Mouse (Mus musculus) forebrain, embryonic 13.5 days (tissue): ENCODE data around the gene Ush2a. TPM values are rescaled to one million over a fixed set of nuclear protein-coding genes. Genes with fewer than 3 reads are reported as not detected.

Source experiments
- ATAC-seq: fragments of 200-750 bp; cut with Nextera tagmentation; 2 replicates; pipeline ENCODE4 v1.8.0; 2017
- H3K27ac ChIP-seq: fragments of 300-500 bp; sonication (generic); 2 replicates; pipeline ENCODE4 v1.5.1; 2015; ENCODE audit warnings: inconsistent platforms, mild to moderate bottlenecking, moderate library complexity
- H3K27me3 ChIP-seq: fragments of 300-500 bp; sonication (generic); 2 replicates; pipeline ENCODE4 v1.6.1; 2015; ENCODE audit warnings: mild to moderate bottlenecking, inconsistent platforms
- H3K36me3 ChIP-seq: fragments of 300-500 bp; sonication (generic); 2 replicates; pipeline ENCODE4 v1.6.1; 2015; ENCODE audit warnings: mild to moderate bottlenecking, inconsistent platforms; ENCODE audit not compliant: poor library complexity, severe bottlenecking
- H3K4me1 ChIP-seq: fragments of 300-500 bp; sonication (generic); 2 replicates; pipeline ENCODE4 v1.6.1; 2015; ENCODE audit warnings: inconsistent platforms
- H3K4me2 ChIP-seq: fragments of 300-500 bp; sonication (generic); 2 replicates; pipeline ENCODE4 v1.6.1; 2015; ENCODE audit warnings: inconsistent platforms, mild to moderate bottlenecking, moderate library complexity
- H3K4me3 ChIP-seq: fragments of 300-500 bp; sonication (generic); 2 replicates; pipeline ENCODE4 v1.5.1; 2015; ENCODE audit warnings: mild to moderate bottlenecking, inconsistent platforms
- H3K9ac ChIP-seq: fragments of 300-500 bp; sonication (generic); 2 replicates; pipeline ENCODE4 v1.6.1; 2015; ENCODE audit warnings: mild to moderate bottlenecking, inconsistent platforms
- H3K9me3 ChIP-seq: fragments of 300-500 bp; sonication (generic); replicated peaks from 2 replicates; pipeline ENCODE4 v1.6.1; 2016; ENCODE audit warnings: inconsistent platforms
- WGBS: fragments of 180-500 bp; shearing (Covaris S2); methylation state at CpG from one replicate; pipeline ENCODE4 v1.1.7; 2015; 5-methylcytosine and 5-hydroxymethylcytosine counted together
- polyA plus RNA-seq: library from polyadenylated mRNA; unstranded; fragments of >200 nt; fragmentation: Nextera tagmentation; extraction: Ambion mirVana; gene quantifications from 2 replicates; pipeline ENCODE4 v1.2.1, GENCODE M21; 2015

Ush2a gene
- polyA plus RNA-seq, 1 experiment from 2014 or later = 0.05 TPM

DNA sequence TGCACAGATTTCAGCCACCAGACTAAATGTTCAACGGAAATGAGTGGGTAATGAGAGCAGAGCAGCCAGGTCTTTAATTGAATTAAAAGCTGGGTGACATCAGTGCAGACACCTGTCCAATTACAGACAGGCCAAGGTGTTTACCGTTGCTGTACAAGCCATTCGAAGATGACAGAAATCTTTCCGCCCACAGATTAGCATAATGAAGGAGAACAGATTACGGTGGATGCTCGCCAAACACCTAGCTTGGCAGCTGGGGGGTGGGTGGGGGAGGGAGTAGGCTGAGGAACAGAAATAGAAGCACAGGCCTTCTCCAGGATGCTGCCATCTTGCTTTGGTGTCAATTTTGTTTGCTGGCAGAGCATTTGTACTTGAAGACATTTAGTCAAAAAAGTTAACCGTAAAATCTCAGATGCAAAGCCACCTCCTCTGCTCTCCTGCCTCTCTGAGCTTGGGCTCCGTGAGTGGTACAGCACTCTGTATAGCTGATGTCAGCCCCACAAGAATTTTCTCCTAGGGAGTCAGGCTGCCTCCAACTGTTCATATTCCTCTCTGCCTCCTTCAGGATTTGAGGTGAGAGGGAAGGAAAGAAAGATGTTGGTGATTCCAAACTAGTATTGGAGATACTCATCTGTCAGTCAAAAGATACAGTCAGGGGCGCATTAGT is 306.6 kb downstream of the Ush2a start:
- Histone ChIP-seq H3K27me3 (no peaks in the 10 kb centered on the region), H3K27ac (peak overlapping the region; percentile 35; the same call in 1 of the 2 replicates), H3K36me3 (no peaks in the 10 kb centered on the region), H3K9ac (no peak overlapping the region), H3K9me3 (no peaks in the 10 kb centered on the region), H3K4me1 (peaks cover 14% of the 10 kb centered on the region), H3K4me3 (no peak overlapping the region), H3K4me2 (no peak overlapping the region)
- WGBS = 50% methylated on average over 9 of the region's 9 CpGs
- ATAC-seq = peak; percentile 79

- H3K27ac ChIP-seq = no peak overlapping the region
- ATAC-seq = peak; percentile 27; the same call in 1 of the 2 replicates
- H3K36me3 ChIP-seq = no peaks in the 10 kb centered on the region
- H3K27me3 ChIP-seq = no peaks in the 10 kb centered on the region
- H3K9ac ChIP-seq = no peak overlapping the region
- 37% methylated on average over 8 of the region's 8 CpGs for WGBS
- no peak overlapping the region for H3K4me2 ChIP-seq
- H3K4me3 ChIP-seq = no peak overlapping the region
- H3K4me1 ChIP-seq = peaks cover 16% of the 10 kb centered on the region; the same call in 1 of the 2 replicates
- no peaks in the 10 kb centered on the region for H3K9me3 ChIP-seq
These were observed 314.5 kb downstream of the Ush2a start for GRCm38 (mm10) chr1:188576246-188576747.

DNA sequence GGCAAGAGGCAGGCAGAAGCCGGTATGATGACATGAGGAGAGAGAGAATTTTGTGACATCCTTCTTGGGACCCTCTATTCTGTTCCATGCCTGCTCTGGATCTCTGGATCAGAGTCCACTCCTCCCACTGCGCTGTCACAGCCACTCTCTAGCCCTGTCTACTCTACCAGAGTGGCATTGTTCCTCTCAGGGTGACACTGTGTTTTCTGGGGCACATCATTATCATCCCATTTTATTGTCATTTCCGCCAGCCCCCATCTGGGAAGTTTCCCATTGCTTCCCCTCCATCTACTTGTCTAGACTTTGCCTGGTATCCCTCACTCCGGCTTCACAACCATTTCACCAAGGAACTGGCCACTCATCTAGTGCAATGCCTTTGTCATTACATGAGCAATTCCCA is 315.6 kb downstream of the Ush2a start:
- Histone ChIP-seq H3K4me2 (no peak overlapping the region), H3K4me1 (peaks cover 16% of the 10 kb centered on the region; the same call in 1 of the 2 replicates), H3K9ac (no peak overlapping the region), H3K36me3 (no peaks in the 10 kb centered on the region), H3K9me3 (no peaks in the 10 kb centered on the region), H3K27me3 (no peaks in the 10 kb centered on the region), H3K27ac (no peak overlapping the region), H3K4me3 (no peak overlapping the region)
- WGBS = 88% methylated on average over 4 of the region's 4 CpGs
- ATAC-seq = no peak

GRCm38 (mm10) chr1:188581136-188581535 is 319.3 kb downstream of the Ush2a start:
- H3K4me2 ChIP-seq = no peak overlapping the region
- no peak overlapping the region for H3K4me3 ChIP-seq
- no peaks in the 10 kb centered on the region for H3K9me3 ChIP-seq
- ATAC-seq = no peak
- no peak overlapping the region for H3K9ac ChIP-seq
- WGBS = 48% methylated on average over 4 of the region's 4 CpGs
- H3K36me3 ChIP-seq = no peaks in the 10 kb centered on the region
- H3K4me1 ChIP-seq = peaks cover 10% of the 10 kb centered on the region; the same call in 1 of the 2 replicates
- no peaks in the 10 kb centered on the region for H3K27me3 ChIP-seq
- no peak overlapping the region for H3K27ac ChIP-seq

- no peak for ATAC-seq
- H3K27ac ChIP-seq = no peak overlapping the region
- H3K4me2 ChIP-seq = no peak overlapping the region
- H3K9me3 ChIP-seq = no peaks in the 10 kb centered on the region
- H3K4me1 ChIP-seq = no peaks in the 10 kb centered on the region
- no peak overlapping the region for H3K9ac ChIP-seq
- no peaks in the 10 kb centered on the region for H3K36me3 ChIP-seq
- H3K27me3 ChIP-seq = no peaks in the 10 kb centered on the region
- 44% methylated on average over 4 of the region's 4 CpGs for WGBS
- no peak overlapping the region for H3K4me3 ChIP-seq
These were observed 333.4 kb downstream of the Ush2a start for GRCm38 (mm10) chr1:188595251-188595650.

DNA sequence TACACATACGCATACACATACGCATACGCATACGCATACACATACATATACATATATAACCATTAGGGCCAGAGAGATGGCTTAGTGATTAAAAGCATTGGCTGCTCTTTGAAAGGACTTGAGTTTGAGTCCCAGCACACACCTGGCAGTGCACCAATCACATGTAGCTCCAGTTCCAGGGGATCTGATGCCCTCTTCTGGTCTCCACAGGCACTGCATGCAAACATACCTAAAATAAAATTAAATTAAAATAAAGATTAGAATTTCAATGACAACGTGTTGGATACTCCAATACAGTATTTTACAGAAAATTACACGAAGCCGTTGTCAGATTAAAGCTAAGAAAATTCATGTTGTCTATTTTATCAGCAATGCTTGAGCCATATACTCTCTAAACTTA is 336.2 kb downstream of the Ush2a start:
- H3K4me1 ChIP-seq = no peaks in the 10 kb centered on the region
- no peaks in the 10 kb centered on the region for H3K36me3 ChIP-seq
- no peak for ATAC-seq
- H3K4me3 ChIP-seq = no peak overlapping the region
- no peak overlapping the region for H3K9ac ChIP-seq
- H3K9me3 ChIP-seq = no peaks in the 10 kb centered on the region
- WGBS = 87% methylated on average over 7 of the region's 7 CpGs
- H3K4me2 ChIP-seq = no peak overlapping the region
- H3K27me3 ChIP-seq = no peaks in the 10 kb centered on the region
- no peak overlapping the region for H3K27ac ChIP-seq

- Histone ChIP-seq H3K27ac (no peak overlapping the region), H3K27me3 (no peaks in the 10 kb centered on the region), H3K9ac (no peak overlapping the region), H3K4me2 (no peak overlapping the region), H3K4me3 (no peak overlapping the region), H3K9me3 (no peaks in the 10 kb centered on the region), H3K4me1 (no peaks in the 10 kb centered on the region), H3K36me3 (no peaks in the 10 kb centered on the region)
- no peak for ATAC-seq
- WGBS = 88% methylated on average over 8 of the region's 8 CpGs
These were observed 337.3 kb downstream of the Ush2a start for GRCm38 (mm10) chr1:188599134-188599533.

DNA sequence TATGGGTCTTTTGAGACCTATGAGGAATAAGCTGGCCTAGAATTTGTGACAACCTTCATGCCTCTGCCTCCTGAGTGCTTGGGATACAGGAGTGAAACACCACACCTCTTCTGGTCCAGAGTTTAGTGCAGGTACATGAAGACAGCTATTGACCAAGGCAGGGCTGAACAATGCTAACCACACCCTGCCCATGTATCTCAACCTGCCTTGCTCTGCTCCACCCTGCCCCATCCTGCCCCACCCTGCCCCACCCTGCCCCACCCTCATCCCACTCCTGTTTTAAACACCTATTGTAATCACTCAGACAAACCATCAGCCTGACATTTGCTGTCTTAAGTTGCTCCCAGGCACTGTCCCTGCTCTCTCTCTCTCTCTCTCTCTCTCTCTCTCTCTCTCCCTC is 344.6 kb downstream of the Ush2a start:
- no peak for ATAC-seq
- Histone ChIP-seq H3K27ac (no peak overlapping the region), H3K36me3 (no peaks in the 10 kb centered on the region), H3K4me2 (no peak overlapping the region), H3K4me3 (no peak overlapping the region), H3K9ac (no peak overlapping the region), H3K4me1 (no peaks in the 10 kb centered on the region), H3K27me3 (no peaks in the 10 kb centered on the region), H3K9me3 (no peaks in the 10 kb centered on the region)

DNA sequence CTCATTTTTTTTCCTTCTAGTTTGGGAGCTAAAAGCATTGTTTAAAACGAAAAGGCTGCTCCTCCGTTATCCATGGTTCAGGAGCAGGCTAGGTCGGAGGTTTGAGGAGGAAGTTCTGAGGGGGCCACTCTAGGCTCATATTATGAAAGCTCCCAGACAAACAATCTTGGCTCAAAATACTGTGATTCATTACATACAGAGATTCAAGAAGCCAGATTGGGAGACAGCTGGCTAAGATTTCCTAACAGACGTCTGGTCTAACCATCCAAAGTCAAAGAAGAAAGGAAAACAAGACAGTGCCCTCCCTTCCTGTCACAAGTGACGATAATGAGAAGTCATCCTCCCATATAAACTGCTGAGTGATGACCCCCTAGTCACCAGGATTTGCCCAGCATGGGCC is 354.7 kb downstream of the Ush2a start:
- Histone ChIP-seq H3K4me3 (no peak overlapping the region), H3K4me1 (no peaks in the 10 kb centered on the region), H3K27ac (no peak overlapping the region), H3K4me2 (no peak overlapping the region), H3K9ac (no peak overlapping the region), H3K27me3 (no peaks in the 10 kb centered on the region), H3K9me3 (no peaks in the 10 kb centered on the region), H3K36me3 (no peaks in the 10 kb centered on the region)
- peak; percentile 30; the same call in 1 of the 2 replicates for ATAC-seq
- WGBS = 76% methylated on average over 5 of the region's 5 CpGs

- no peaks in the 10 kb centered on the region for H3K27me3 ChIP-seq
- no peak overlapping the region for H3K9ac ChIP-seq
- no peak overlapping the region for H3K4me2 ChIP-seq
- H3K4me1 ChIP-seq = no peaks in the 10 kb centered on the region
- H3K36me3 ChIP-seq = no peaks in the 10 kb centered on the region
- WGBS = 51% methylated on average over 4 of the region's 4 CpGs
- no peaks in the 10 kb centered on the region for H3K9me3 ChIP-seq
- no peak overlapping the region for H3K27ac ChIP-seq
- no peak overlapping the region for H3K4me3 ChIP-seq
- ATAC-seq = peak; percentile 66; the same call in 1 of the 2 replicates
These were observed 371.9 kb downstream of the Ush2a start for GRCm38 (mm10) chr1:188633736-188634135.

- Histone ChIP-seq H3K27ac (no peak overlapping the region), H3K4me2 (no peak overlapping the region), H3K9me3 (no peaks in the 10 kb centered on the region), H3K4me3 (no peak overlapping the region), H3K36me3 (no peaks in the 10 kb centered on the region), H3K4me1 (no peaks in the 10 kb centered on the region), H3K9ac (no peak overlapping the region), H3K27me3 (no peaks in the 10 kb centered on the region)
- ATAC-seq = no peak
These were observed 377.8 kb downstream of the Ush2a start for GRCm38 (mm10) chr1:188639666-188640065.

DNA sequence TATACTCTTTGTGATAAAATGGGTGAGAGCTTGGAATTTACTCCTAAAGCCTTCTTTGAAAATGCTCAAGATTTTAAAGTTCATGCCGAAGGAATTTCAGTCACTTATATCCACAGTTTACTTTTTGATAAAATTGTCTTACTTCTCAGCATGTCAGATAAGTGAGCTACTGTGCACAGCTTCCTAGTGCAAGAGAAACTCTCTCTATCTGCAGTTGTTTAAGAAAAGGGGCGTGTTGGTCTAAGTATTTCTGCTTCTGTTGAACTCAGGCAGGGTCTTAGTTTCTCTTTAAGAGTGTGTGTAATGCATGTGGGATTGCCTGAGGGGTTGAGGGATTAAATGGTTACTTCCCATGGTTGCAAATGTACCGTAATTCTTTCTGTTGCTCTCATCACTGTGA is 381.3 kb downstream of the Ush2a start:
- 90% methylated on average over 3 of the region's 3 CpGs for WGBS
- Histone ChIP-seq H3K27me3 (no peaks in the 10 kb centered on the region), H3K36me3 (no peaks in the 10 kb centered on the region), H3K4me3 (no peak overlapping the region), H3K4me1 (no peaks in the 10 kb centered on the region), H3K27ac (no peak overlapping the region), H3K9ac (no peak overlapping the region), H3K4me2 (no peak overlapping the region), H3K9me3 (no peaks in the 10 kb centered on the region)
- no peak for ATAC-seq

- Histone ChIP-seq H3K9me3 (no peaks in the 10 kb centered on the region), H3K4me1 (0 out of 2 replicates have a peak, but pooled peaks cover 2% of the 10 kb centered on the region), H3K27me3 (peaks cover under 1% of the 10 kb centered on the region; the same call in 1 of the 2 replicates), H3K36me3 (no peaks in the 10 kb centered on the region), H3K4me3 (no peak overlapping the region), H3K4me2 (no peak overlapping the region), H3K9ac (no peak overlapping the region), H3K27ac (no peak overlapping the region)
- 88% methylated on average over 3 of the region's 3 CpGs for WGBS
- ATAC-seq = no peak
These were observed 391.2 kb downstream of the Ush2a start for GRCm38 (mm10) chr1:188653001-188653400.
